Mouse (Mus musculus): ENCODE measurements around the gene Tmem42.

GRCm38 (mm10) chr9:123004718-123005117 lies 16.4 kb upstream of the Tmem42 start:
- no peak for TF ChIP-seq GATA1 (IDR thresholded peaks at IDR 0.05; ENCODE audit: borderline replicate concordance, low read length)
- no peak for TF ChIP-seq FLI1 (IDR thresholded peaks at IDR 0.05; ENCODE audit: low read length)
